Mouse (Mus musculus): ENCODE data around the gene Zfp978.
"Not testable (repeated sequence)": the region's sequence is repeated elsewhere in the genome, so short reads cannot be mapped to it uniquely, and the experiment has no call there.

DNA sequence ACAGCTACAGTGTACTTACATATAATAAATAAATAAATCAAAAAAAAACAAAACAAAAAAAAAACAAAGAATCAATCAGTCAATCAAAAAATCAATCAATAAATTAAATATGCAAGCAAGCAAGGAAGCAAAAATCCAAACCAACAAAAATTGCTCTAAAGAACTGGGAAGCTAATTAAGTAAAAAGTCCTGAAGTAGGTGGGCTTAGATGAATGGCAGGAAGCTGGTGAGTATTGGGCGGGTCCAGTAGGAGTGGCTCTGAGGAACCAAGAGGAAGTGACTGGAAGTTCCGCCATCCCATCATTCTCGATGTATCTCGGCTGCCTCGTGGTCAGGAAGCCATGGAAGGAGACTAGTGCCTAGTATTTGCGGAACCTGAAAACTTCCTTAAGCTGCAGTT is at the start of gene Zfp978:
- TF ChIP-seq CTCF, EP300 (IDR thresholded peaks at IDR 0.05): not testable (repeated sequence)
